Mouse (Mus musculus) lung, postnatal 14 days (tissue): ENCODE results near the gene Gm20914.
"Not testable (repeated sequence)": the region's sequence is repeated elsewhere in the genome, so short reads cannot be mapped to it uniquely, and the experiment has no call there.

Source experiments
- DNase-seq: peaks from one replicate; pipeline ENCODE4 v3.0.0; 2021

Gm20914 gene

GRCm38 (mm10) chrY:5725678-5726077 is at the start of gene Gm20914:
TSS of gene Gm20914 (plus strand) at chrY:5725978.
- DNase-seq: not testable (repeated sequence)
